Comparison of ENCODE assay signal across 8 mouse cellular contexts in the genomic region with DNA sequence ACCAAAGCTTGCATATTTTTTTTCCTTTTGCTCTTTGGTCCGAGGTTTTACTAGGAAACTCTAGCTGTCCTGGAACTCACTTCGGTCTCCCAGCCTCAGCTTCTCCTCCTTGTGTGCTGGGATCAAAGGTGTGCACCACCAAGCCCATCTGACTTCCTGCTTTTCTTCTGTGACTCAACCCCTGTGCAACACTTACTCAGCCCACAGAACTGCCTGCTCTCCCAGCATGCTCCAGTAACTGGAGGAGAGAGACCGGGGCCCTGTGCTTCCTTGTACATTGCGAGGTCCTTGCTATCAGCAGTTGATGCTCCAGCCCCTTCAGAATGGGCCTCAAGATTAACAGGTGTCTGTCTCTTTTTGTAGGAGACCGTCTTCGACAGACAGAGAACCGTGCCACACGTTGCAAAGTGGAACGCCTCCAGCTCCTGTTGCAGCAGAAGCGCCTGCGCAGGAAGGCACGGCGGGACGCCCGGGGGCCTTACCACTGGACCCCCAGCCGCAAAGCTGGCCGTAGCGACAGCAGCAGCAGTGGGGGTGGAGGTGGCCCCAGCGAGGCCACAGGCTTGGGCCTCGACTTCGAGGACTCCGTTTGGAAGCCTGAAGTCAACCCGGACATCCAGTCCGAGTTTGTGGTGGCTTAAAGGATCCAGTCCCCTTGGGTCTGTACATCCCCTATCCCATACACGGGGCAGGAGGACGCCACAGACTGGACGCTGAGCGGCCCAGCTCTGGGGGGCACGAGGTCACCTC. TPM values are rescaled to one million over a fixed set of nuclear protein-coding genes. Genes with fewer than 3 reads are reported as not detected.
A peak's percentile ranks its signal among the peaks of the same experiment; 100 is the strongest.
DNase-seq lines count a peak whose midpoint lies in the region; ATAC-seq and TF ChIP-seq lines count a peak whose summit lies in the region.

No protein-coding gene starts in this region.

- TF ChIP-seq POLR2A in cortical plate, adult 2 months (IDR thresholded peaks at IDR 0.05; ENCODE audit: extremely low read depth, insufficient read depth, low read length): no peak

- ATAC-seq in hindbrain, embryonic 13.5 days (ENCODE audit: low FRiP score): no peak
- ATAC-seq in midbrain, postnatal 0 days (ENCODE audit: low FRiP score): no peak
- no peak for ATAC-seq in monocyte, adult 5-6 weeks (replicated peaks; ENCODE audit: insufficient number of reproducible peaks, low FRiP score, low TSS enrichment, poor library complexity, severe bottlenecking)

- peak overlapping the region; percentile 5; the same call in 1 of the 2 replicates for H3K9ac ChIP-seq in hindbrain, embryonic 13.5 days
- no peak overlapping the region for H3K9ac ChIP-seq in midbrain, postnatal 0 days (replicated peaks; ENCODE audit: low read length, poor library complexity, severe bottlenecking)

- peak overlapping the region; percentile 27 for H3K4me3 ChIP-seq in layer of hippocampus, adult 2 months
- no peak overlapping the region for H3K4me3 ChIP-seq in cortical plate, adult 2 months (ENCODE audit: insufficient read depth, low read length)
- H3K4me3 ChIP-seq in hindbrain, embryonic 13.5 days: no peak overlapping the region
- no peak overlapping the region for H3K4me3 ChIP-seq in midbrain, postnatal 0 days (ENCODE audit: low read depth, low read length)

- no peak for DNase-seq in layer of hippocampus, adult 2 months (ENCODE audit: low spot score in 2 of 2)
- DNase-seq in layer of hippocampus, adult 9-10 months (ENCODE audit: low spot score): no peak
- no peak for DNase-seq in midbrain, postnatal 0 days (ENCODE audit: low spot score)
- no peak for DNase-seq in frontal cortex, postnatal 25 days (ENCODE audit: low spot score in 2 of 2)
- no peak for DNase-seq in urinary bladder, postnatal 4 days (ENCODE audit: low spot score in 2 of 2)

- H3K4me1 ChIP-seq in cortical plate, adult 2 months (ENCODE audit: control insufficient read depth, insufficient read depth, low read length): peaks cover 6% of the 10 kb centered on the region
- peaks cover 94% of the 10 kb centered on the region for H3K4me1 ChIP-seq in hindbrain, embryonic 13.5 days (replicated peaks)
- peaks cover 29% of the 10 kb centered on the region for H3K4me1 ChIP-seq in midbrain, postnatal 0 days (ENCODE audit: insufficient read depth, low read length)

- no peak overlapping the region for H3K4me2 ChIP-seq in hindbrain, embryonic 13.5 days
- H3K4me2 ChIP-seq in midbrain, postnatal 0 days (ENCODE audit: low read depth, low read length, poor library complexity, severe bottlenecking): no peak overlapping the region

- no peaks in the 10 kb centered on the region for H3K27me3 ChIP-seq in hindbrain, embryonic 13.5 days
- H3K27me3 ChIP-seq in midbrain, postnatal 0 days (ENCODE audit: insufficient read depth, low read length): no peaks in the 10 kb centered on the region

- 89% methylated on average over 29 of the region's 29 CpGs for WGBS in hindbrain, embryonic 13.5 days
- 85% methylated on average over 29 of the region's 29 CpGs for WGBS in midbrain, postnatal 0 days

- no peak for TF ChIP-seq CTCF in layer of hippocampus, adult 2 months (conservative IDR thresholded peaks at IDR 0.05)
- TF ChIP-seq CTCF in cortical plate, adult 2 months (IDR thresholded peaks at IDR 0.05; ENCODE audit: extremely low read depth, insufficient read depth, low read length): no peak
- no peak for TF ChIP-seq CTCF in midbrain, postnatal 0 days (IDR thresholded peaks at IDR 0.05)

- no peaks in the 10 kb centered on the region for H3K9me3 ChIP-seq in hindbrain, embryonic 13.5 days
- H3K9me3 ChIP-seq in midbrain, postnatal 0 days (ENCODE audit: low read length): no peaks in the 10 kb centered on the region

- peak overlapping the region; percentile 89 for H3K27ac ChIP-seq in layer of hippocampus, adult 2 months
- peak overlapping the region; percentile 69 for H3K27ac ChIP-seq in cortical plate, adult 2 months (ENCODE audit: insufficient read depth, low read length)
- H3K27ac ChIP-seq in hindbrain, embryonic 13.5 days: peak overlapping the region; percentile 94
- H3K27ac ChIP-seq in midbrain, postnatal 0 days (ENCODE audit: low read depth, low read length): peak overlapping the region; percentile 72; the same call in 1 of the 2 replicates

- peaks cover 65% of the 10 kb centered on the region for H3K36me3 ChIP-seq in hindbrain, embryonic 13.5 days
- peaks cover 51% of the 10 kb centered on the region for H3K36me3 ChIP-seq in midbrain, postnatal 0 days (ENCODE audit: insufficient read depth, low read length)

RNA-seq across cellular contexts. Expression of a gene that starts 8.1 kb away (rescaled TPM):
- 10 to 100 TPM; 53.1 to 54.5 TPM for total RNA-seq in layer of hippocampus, adult 2 months (2021)
- 26.6 and 33.8 TPM in 2 replicates for polyA plus RNA-seq in cortical plate, adult 2 months (2012; rRNA removed)
- polyA plus RNA-seq in hindbrain, embryonic 13.5 days (2015; fragmentation: Nextera tagmentation; extraction: Ambion mirVana): 32.4 and 34.7 TPM in 2 replicates
- total RNA-seq in midbrain, postnatal 0 days (2014; rRNA removed): 114 and 143 TPM in 2 replicates
- polyA plus RNA-seq in midbrain, postnatal 0 days (2015; fragmentation: Nextera tagmentation; extraction: Ambion mirVana): 16.3 and 17.2 TPM in 2 replicates
- 27.3 to 65.5 TPM (median 29.9 TPM) in 3 replicates for total RNA-seq in monocyte, adult 5-6 weeks (2017)

RNA-seq across cellular contexts. Expression of a gene that starts 9.6 kb away (rescaled TPM):
- total RNA-seq in layer of hippocampus, adult 2 months (2021): 100 to 1,000 TPM in 1 of 2 experiments, 10 to 100 TPM in 1; 88.3 to 103 TPM
- polyA plus RNA-seq in cortical plate, adult 2 months (2012; rRNA removed): 150 and 180 TPM in 2 replicates
- 364 and 409 TPM in 2 replicates for polyA plus RNA-seq in hindbrain, embryonic 13.5 days (2015; fragmentation: Nextera tagmentation; extraction: Ambion mirVana)
- 315 and 337 TPM in 2 replicates for total RNA-seq in midbrain, postnatal 0 days (2014; rRNA removed)
- polyA plus RNA-seq in midbrain, postnatal 0 days (2015; fragmentation: Nextera tagmentation; extraction: Ambion mirVana): 760 and 829 TPM in 2 replicates
- 137 to 163 TPM (median 145 TPM) in 3 replicates for total RNA-seq in monocyte, adult 5-6 weeks (2017)

RNA-seq across cellular contexts. Expression of a gene that starts 15.5 kb away (rescaled TPM):
- total RNA-seq in layer of hippocampus, adult 2 months (2021): 100 to 1,000 TPM; 331 to 341 TPM
- polyA plus RNA-seq in cortical plate, adult 2 months (2012; rRNA removed): 274 and 285 TPM in 2 replicates
- 57.4 and 59.2 TPM in 2 replicates for polyA plus RNA-seq in hindbrain, embryonic 13.5 days (2015; fragmentation: Nextera tagmentation; extraction: Ambion mirVana)
- 273 and 276 TPM in 2 replicates for total RNA-seq in midbrain, postnatal 0 days (2014; rRNA removed)
- polyA plus RNA-seq in midbrain, postnatal 0 days (2015; fragmentation: Nextera tagmentation; extraction: Ambion mirVana): 120 and 121 TPM in 2 replicates
- total RNA-seq in monocyte, adult 5-6 weeks (2017): 0.29 to 5.8 TPM (median 4.1 TPM) in 3 replicates

RNA-seq across cellular contexts. Expression of a gene that starts 16.6 kb away (rescaled TPM):
- 1 to 10 TPM; 7.0 to 7.4 TPM for total RNA-seq in layer of hippocampus, adult 2 months (2021)
- polyA plus RNA-seq in cortical plate, adult 2 months (2012; rRNA removed): 13.1 and 13.9 TPM in 2 replicates
- polyA plus RNA-seq in hindbrain, embryonic 13.5 days (2015; fragmentation: Nextera tagmentation; extraction: Ambion mirVana): 11.9 and 14.1 TPM in 2 replicates
- 2.3 and 2.8 TPM in 2 replicates for total RNA-seq in midbrain, postnatal 0 days (2014; rRNA removed)
- 4.1 and 5.3 TPM in 2 replicates for polyA plus RNA-seq in midbrain, postnatal 0 days (2015; fragmentation: Nextera tagmentation; extraction: Ambion mirVana)
- total RNA-seq in monocyte, adult 5-6 weeks (2017): 16.2 to 29.1 TPM (median 18.0 TPM) in 3 replicates

RNA-seq across cellular contexts. Expression of a gene that starts 17.7 kb away (rescaled TPM):
- 100 to 1,000 TPM; 332 to 344 TPM for total RNA-seq in layer of hippocampus, adult 2 months (2021)
- 620 and 641 TPM in 2 replicates for polyA plus RNA-seq in cortical plate, adult 2 months (2012; rRNA removed)
- polyA plus RNA-seq in hindbrain, embryonic 13.5 days (2015; fragmentation: Nextera tagmentation; extraction: Ambion mirVana): 434 and 449 TPM in 2 replicates
- 231 and 259 TPM in 2 replicates for total RNA-seq in midbrain, postnatal 0 days (2014; rRNA removed)
- polyA plus RNA-seq in midbrain, postnatal 0 days (2015; fragmentation: Nextera tagmentation; extraction: Ambion mirVana): 607 and 661 TPM in 2 replicates
- total RNA-seq in monocyte, adult 5-6 weeks (2017): 26.1 to 49.8 TPM (median 29.5 TPM) in 3 replicates

Comparison
In these comparisons a context has a peak if more than half of its experiments do, and no peak if none do; other contexts are left out.
1. RNA of a gene that starts 15.5 kb away (total RNA-seq): 331 to 341 TPM in layer of hippocampus, adult 2 months and 273 to 276 TPM in midbrain, postnatal 0 days; 0.29 to 5.8 TPM in monocyte, adult 5-6 weeks; every median in the first group is over 10 times any median in the second.
2. Peak in every context shown above with its lines, with median percentiles within 50 percentile points of each other: H3K27ac ChIP-seq.